Mouse (Mus musculus): Measurements from ENCODE around the gene Fam243. TPM values are rescaled to one million over a fixed set of nuclear protein-coding genes. Genes with fewer than 3 reads are reported as not detected.

Gene Fam243
- 0.02 TPM in 2 replicates for polyA plus RNA-seq (2012; rRNA removed)

GRCm38 (mm10) chr16:92321341-92321740 is at the start of gene Fam243:
TSS of gene Fam243 (minus strand) at chr16:92321441.

GRCm38 (mm10) chr16:92359229-92359628 is 38.0 kb upstream of the Fam243 start, which contains the start of gene Kcne1:
TSS of gene Kcne1 (minus strand) at chr16:92359468.

GRCm38 (mm10) chr16:92300649-92301411 is 20.4 kb downstream of the Fam243 start, which contains the start of gene Smim11:
TSS of gene Smim11 (plus strand) at chr16:92301286.

DNA sequence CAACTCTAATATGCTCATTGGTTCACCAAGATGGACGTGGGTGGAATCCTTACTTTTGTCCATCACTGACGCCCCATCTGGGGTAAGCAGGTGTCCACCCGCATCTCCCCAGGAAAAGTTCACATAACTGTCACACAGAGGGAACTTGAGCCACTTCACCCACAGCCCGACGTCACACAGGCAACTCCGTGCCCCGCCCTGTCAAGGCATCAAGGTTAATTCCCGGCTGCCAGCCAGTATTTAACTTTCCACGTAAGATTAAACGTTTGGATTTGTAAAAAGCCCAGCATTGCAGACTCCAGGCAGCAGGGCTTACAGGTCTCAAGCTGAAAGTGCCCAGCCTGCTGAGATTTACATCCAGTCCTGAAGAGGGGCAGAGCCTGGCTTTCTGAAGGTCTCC is 29.1 kb downstream of the Fam243 start, which contains the start of gene Kcne2:
Gene Kcne2 (plus strand): TSS at position 289 of the 400 bp plus-strand sequence.

Other genes starting within 250 kb of the Fam243 start
- gene Kcne2, start 29.1 kb downstream of the Fam243 start, polyA plus RNA-seq (2012; rRNA removed) = 1.0 and 1.1 TPM in 2 replicates
- gene Smim11, start 20.2 kb downstream of the Fam243 start, polyA plus RNA-seq (2012; rRNA removed) = 49.6 and 103 TPM in 2 replicates
- 0.54 and 0.87 TPM in 2 replicates for gene Kcne1, start 38.0 kb upstream of the Fam243 start, polyA plus RNA-seq (2012; rRNA removed)
- gene Rcan1, start 149.4 kb upstream of the Fam243 start, polyA plus RNA-seq (2012; rRNA removed) = 29.3 and 48.8 TPM in 2 replicates
- gene Clic6, start 164.3 kb upstream of the Fam243 start, polyA plus RNA-seq (2012; rRNA removed) = 2.3 and 6.2 TPM in 2 replicates